Mouse (Mus musculus) heart, embryonic 15.5 days (tissue): Measurements from ENCODE around the gene Mms19. TPM values are rescaled to one million over a fixed set of nuclear protein-coding genes. Genes with fewer than 3 reads are reported as not detected.

Experiments
- ATAC-seq: fragments of 200-750 bp; cut with Nextera tagmentation; replicated peaks from 2 replicates; pipeline ENCODE4 v1.8.0; 2017; ENCODE audit warnings: low read depth, moderate TSS enrichment; ENCODE audit not compliant: insufficient number of reproducible peaks, insufficient read depth, low FRiP score
- H3K27ac ChIP-seq: fragments of 300-500 bp; sonication (generic); 2 replicates; pipeline ENCODE4 v1.5.1; 2015; ENCODE audit warnings: mild to moderate bottlenecking, inconsistent platforms
- H3K27me3 ChIP-seq: fragments of 300-500 bp; sonication (generic); 2 replicates; pipeline ENCODE4 v1.6.1; 2015; ENCODE audit warnings: inconsistent platforms
- H3K36me3 ChIP-seq: fragments of 300-500 bp; sonication (generic); 2 replicates; pipeline ENCODE4 v1.6.1; 2015; ENCODE audit warnings: mild to moderate bottlenecking, inconsistent platforms
- H3K4me1 ChIP-seq: fragments of 300-500 bp; sonication (generic); replicated peaks from 2 replicates; pipeline ENCODE4 v1.6.1; 2015; ENCODE audit warnings: inconsistent platforms
- H3K4me2 ChIP-seq: fragments of 300-500 bp; sonication (generic); 2 replicates; pipeline ENCODE4 v1.6.1; 2015; ENCODE audit warnings: inconsistent platforms, mild to moderate bottlenecking, moderate library complexity
- H3K4me3 ChIP-seq: fragments of 300-500 bp; sonication (generic); 2 replicates; pipeline ENCODE4 v1.5.1; 2015; ENCODE audit warnings: mild to moderate bottlenecking, inconsistent platforms
- H3K9ac ChIP-seq: fragments of 300-500 bp; sonication (generic); 2 replicates; pipeline ENCODE4 v1.6.1; 2015; ENCODE audit warnings: mild to moderate bottlenecking, inconsistent platforms
- H3K9me3 ChIP-seq: fragments of 300-500 bp; sonication (generic); replicated peaks from 2 replicates; pipeline ENCODE4 v1.6.1; 2016; ENCODE audit warnings: inconsistent platforms
- WGBS: fragments of 180-500 bp; shearing (Covaris S2); methylation state at CpG from one replicate; pipeline ENCODE4 v1.1.7; 2015; ENCODE audit warnings: mixed read lengths; 5-methylcytosine and 5-hydroxymethylcytosine counted together
- polyA plus RNA-seq: library from polyadenylated mRNA; unstranded; fragments of >200 nt; fragmentation: Nextera tagmentation; extraction: Ambion mirVana; gene quantifications from 2 replicates; pipeline ENCODE4 v1.2.1, GENCODE M21; 2015

The Mms19 gene
- 19.7 and 22.5 TPM in 2 replicates for polyA plus RNA-seq

- H3K27ac ChIP-seq: peak within 1 kb of the TSS; percentile 95
- no peaks in the 10 kb centered on the region for H3K36me3 ChIP-seq
- H3K4me2 ChIP-seq: peak within 1 kb of the TSS; percentile 89
- peak within 1 kb of the TSS; percentile 93 for H3K9ac ChIP-seq
- 1% methylated on average over 64 of the region's 68 CpGs for WGBS
- ATAC-seq: peak; percentile 95
- H3K27me3 ChIP-seq: no peaks in the 10 kb centered on the region
- peak within 1 kb of the TSS; percentile 67 for H3K4me3 ChIP-seq
- H3K4me1 ChIP-seq: peaks cover 23% of the 10 kb centered on the region
- H3K9me3 ChIP-seq: no peaks in the 10 kb centered on the region
Measured at GRCm38 (mm10) chr19:41980819-41981594, at the start of gene Mms19. Gene Mms19 (minus strand): TSS chr19:41981157.

- WGBS: under 1% methylated on average over 5 of the region's 5 CpGs
- peak; percentile 51; the same call in 1 of the 2 replicates for ATAC-seq
- Histone ChIP-seq H3K4me3 (no peak overlapping the region), H3K27ac (no peak overlapping the region), H3K9me3 (no peaks in the 10 kb centered on the region), H3K27me3 (no peaks in the 10 kb centered on the region), H3K9ac (no peak overlapping the region), H3K4me2 (no peak overlapping the region), H3K4me1 (peaks cover 23% of the 10 kb centered on the region), H3K36me3 (no peaks in the 10 kb centered on the region)
Measured at GRCm38 (mm10) chr19:42026158-42026557, 45.2 kb upstream of the Mms19 start.

GRCm38 (mm10) chr19:42022542-42022848 lies 41.5 kb upstream of the Mms19 start:
- Histone ChIP-seq H3K9ac (no peak overlapping the region), H3K27ac (peak overlapping the region; percentile 50)
- no peak for ATAC-seq

GRCm38 (mm10) chr19:42021681-42022541 lies 41.0 kb upstream of the Mms19 start:
- Histone ChIP-seq H3K27me3 (no peaks in the 10 kb centered on the region), H3K9ac (no peak overlapping the region), H3K4me3 (no peak overlapping the region), H3K4me2 (no peak overlapping the region), H3K36me3 (no peaks in the 10 kb centered on the region), H3K4me1 (peaks cover 50% of the 10 kb centered on the region), H3K27ac (peak overlapping the region; percentile 50), H3K9me3 (no peaks in the 10 kb centered on the region)
- WGBS: 64% methylated on average over 10 of the region's 10 CpGs
- no peak for ATAC-seq

More at GRCm38 (mm10) chr19:42022542-42022848, 41.5 kb upstream of the Mms19 start:
- 55% methylated on average over 2 of the region's 2 CpGs for WGBS
- no peak overlapping the region for H3K4me3 ChIP-seq
- no peak overlapping the region for H3K4me2 ChIP-seq
- no peaks in the 10 kb centered on the region for H3K27me3 ChIP-seq
- H3K36me3 ChIP-seq: no peaks in the 10 kb centered on the region
- H3K9me3 ChIP-seq: no peaks in the 10 kb centered on the region
- peaks cover 44% of the 10 kb centered on the region for H3K4me1 ChIP-seq

- peaks cover 58% of the 10 kb centered on the region for H3K4me1 ChIP-seq
- no peak overlapping the region for H3K4me2 ChIP-seq
- no peaks in the 10 kb centered on the region for H3K36me3 ChIP-seq
- no peaks in the 10 kb centered on the region for H3K9me3 ChIP-seq
- no peak overlapping the region for H3K4me3 ChIP-seq
- no peaks in the 10 kb centered on the region for H3K27me3 ChIP-seq
- ATAC-seq: 0 out of 2 replicates have a peak, but pooled peaks have one; percentile 18
- H3K27ac ChIP-seq: peak overlapping the region; percentile 81
- H3K9ac ChIP-seq: no peak overlapping the region
- WGBS: 43% methylated on average over 4 of the region's 4 CpGs
Measured at GRCm38 (mm10) chr19:42019011-42019522, 38.1 kb upstream of the Mms19 start.

- ATAC-seq: peak; percentile 51
- Histone ChIP-seq H3K4me3 (no peak overlapping the region), H3K27ac (peak overlapping the region; percentile 81), H3K9ac (no peak overlapping the region), H3K4me2 (no peak overlapping the region), H3K4me1 (peaks cover 52% of the 10 kb centered on the region), H3K27me3 (no peaks in the 10 kb centered on the region), H3K36me3 (no peaks in the 10 kb centered on the region), H3K9me3 (no peaks in the 10 kb centered on the region)
- 49% methylated on average over 8 of the region's 8 CpGs for WGBS
Measured at GRCm38 (mm10) chr19:42017399-42018247, 36.7 kb upstream of the Mms19 start.

DNA sequence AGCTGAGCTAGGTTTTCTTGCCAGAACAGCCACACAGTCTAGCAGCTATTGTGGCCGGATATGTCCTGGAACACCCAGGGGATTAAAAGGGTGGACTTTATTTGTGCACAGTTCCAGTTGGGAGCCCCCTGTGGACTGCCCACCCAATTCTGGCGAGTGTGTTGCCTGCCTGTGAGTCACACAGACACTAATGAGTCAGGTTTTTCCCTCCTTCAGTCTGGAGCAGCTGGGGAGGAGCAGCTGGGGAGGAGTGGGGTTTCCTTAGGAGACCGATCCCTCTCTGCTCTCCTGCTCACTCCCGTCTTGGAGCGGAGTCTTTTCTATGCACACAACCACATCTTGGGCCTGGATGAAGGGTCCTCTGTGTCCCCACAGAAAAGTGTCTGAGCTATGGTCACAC lies 35.9 kb upstream of the Mms19 start:
- WGBS: 63% methylated on average over 5 of the region's 5 CpGs
- no peaks in the 10 kb centered on the region for H3K27me3 ChIP-seq
- no peak overlapping the region for H3K4me2 ChIP-seq
- no peak for ATAC-seq
- H3K36me3 ChIP-seq: no peaks in the 10 kb centered on the region
- peak overlapping the region; percentile 81 for H3K27ac ChIP-seq
- H3K9ac ChIP-seq: no peak overlapping the region
- no peak overlapping the region for H3K4me3 ChIP-seq
- H3K4me1 ChIP-seq: peaks cover 44% of the 10 kb centered on the region
- H3K9me3 ChIP-seq: no peaks in the 10 kb centered on the region

- ATAC-seq: no peak
- Histone ChIP-seq H3K4me2 (no peak overlapping the region), H3K27me3 (no peaks in the 10 kb centered on the region), H3K27ac (peak overlapping the region; percentile 81), H3K36me3 (no peaks in the 10 kb centered on the region), H3K4me3 (no peak overlapping the region), H3K4me1 (peaks cover 39% of the 10 kb centered on the region), H3K9me3 (no peaks in the 10 kb centered on the region), H3K9ac (no peak overlapping the region)
- WGBS: 77% methylated on average over 4 of the region's 4 CpGs
Measured at GRCm38 (mm10) chr19:42016251-42016650, 35.3 kb upstream of the Mms19 start.

GRCm38 (mm10) chr19:42015001-42015400 lies 34.0 kb upstream of the Mms19 start:
- WGBS: 72% methylated on average over 6 of the region's 6 CpGs
- peaks cover 34% of the 10 kb centered on the region for H3K4me1 ChIP-seq
- H3K4me2 ChIP-seq: no peak overlapping the region
- H3K27ac ChIP-seq: no peak overlapping the region
- H3K9ac ChIP-seq: no peak overlapping the region
- no peaks in the 10 kb centered on the region for H3K9me3 ChIP-seq
- no peaks in the 10 kb centered on the region for H3K36me3 ChIP-seq
- no peak for ATAC-seq
- no peak overlapping the region for H3K4me3 ChIP-seq
- no peaks in the 10 kb centered on the region for H3K27me3 ChIP-seq

DNA sequence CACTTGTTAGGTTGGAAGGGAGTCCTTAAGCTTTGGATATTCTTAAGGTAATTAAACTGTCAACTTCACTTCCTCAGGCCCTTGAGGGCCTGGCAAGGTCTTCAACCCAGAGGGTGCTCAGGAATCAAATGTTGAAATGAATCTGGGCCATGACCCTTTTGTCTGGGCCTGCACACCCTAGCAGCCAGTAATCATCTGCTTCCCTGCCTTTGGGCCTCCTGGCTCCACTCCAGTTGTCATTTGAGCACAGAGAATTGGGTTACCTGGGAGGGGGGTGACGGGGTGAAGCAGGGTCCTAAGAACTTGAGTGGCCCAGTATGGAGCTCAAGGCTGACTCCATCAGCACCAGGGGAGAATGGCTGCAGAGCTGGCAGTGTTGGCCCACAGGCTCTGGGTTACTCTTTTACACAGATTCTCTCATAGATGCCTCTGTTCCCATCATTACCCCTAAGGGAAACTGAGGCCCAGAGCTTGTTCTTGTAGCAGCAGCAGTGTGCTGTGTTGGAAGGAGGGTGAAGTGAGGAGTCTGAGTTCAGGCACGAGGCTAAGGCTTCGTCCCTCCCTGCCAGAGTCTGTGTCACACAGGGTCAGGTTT lies 33.4 kb upstream of the Mms19 start:
- Histone ChIP-seq H3K27me3 (no peaks in the 10 kb centered on the region), H3K9ac (no peak overlapping the region), H3K9me3 (no peaks in the 10 kb centered on the region), H3K4me2 (no peak overlapping the region), H3K36me3 (no peaks in the 10 kb centered on the region), H3K27ac (no peak overlapping the region), H3K4me1 (peaks cover 31% of the 10 kb centered on the region), H3K4me3 (no peak overlapping the region)
- no peak for ATAC-seq
- 77% methylated on average over 3 of the region's 3 CpGs for WGBS
